Mouse (Mus musculus) heart, postnatal 14 days (tissue): ENCODE measurements around the gene Arhgap30. TPM values are rescaled to one million over a fixed set of nuclear protein-coding genes. Genes with fewer than 3 reads are reported as not detected.

ENCODE experiments used
- DNase-seq, 2 experiments: peaks; one replicate each; pipeline ENCODE4 v3.0.0; 2021 to 2022
- intact Hi-C: fragments of 180-260 bp; cut with DNase I; formaldehyde crosslinking; loops from one replicate; pipeline ENCODE4 v1.15.1; 2025
- total RNA-seq, 2 experiments: library from RNA; stranded (reverse); gene quantifications; 2 replicates each; pipeline ENCODE4 v1.2.3; 2021

Gene Arhgap30
- total RNA-seq, 2 experiments from 2014 or later = 2.3 to 4.5 TPM

DNA sequence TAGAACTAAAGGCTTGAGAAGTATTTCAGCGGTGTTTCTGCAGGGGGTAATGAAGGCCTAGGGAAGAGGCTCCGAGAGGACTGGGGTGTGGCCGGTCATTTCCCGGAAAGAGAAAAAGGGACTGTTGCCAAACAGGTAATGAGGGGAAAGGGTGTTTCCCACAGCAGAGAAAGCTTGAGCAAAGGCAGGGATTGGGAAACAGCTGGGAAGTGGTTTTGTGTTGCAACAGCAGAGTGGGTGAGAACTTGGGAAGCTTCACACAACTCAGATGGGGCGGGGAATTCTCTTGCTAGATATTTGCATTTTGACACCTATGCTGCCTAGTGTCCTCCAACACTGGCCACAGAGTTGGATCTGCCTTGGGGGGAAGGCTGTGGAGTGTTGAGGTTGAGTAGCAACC is 64.2 kb downstream of the Arhgap30 start:
- peak in 1 of 2 experiments; percentile 32 for DNase-seq
- intact Hi-C loops = loop anchor here (5.0 kb wide), 1 partner anchor 41 kb away; the partner anchor contains the start of gene Usf1

DNA sequence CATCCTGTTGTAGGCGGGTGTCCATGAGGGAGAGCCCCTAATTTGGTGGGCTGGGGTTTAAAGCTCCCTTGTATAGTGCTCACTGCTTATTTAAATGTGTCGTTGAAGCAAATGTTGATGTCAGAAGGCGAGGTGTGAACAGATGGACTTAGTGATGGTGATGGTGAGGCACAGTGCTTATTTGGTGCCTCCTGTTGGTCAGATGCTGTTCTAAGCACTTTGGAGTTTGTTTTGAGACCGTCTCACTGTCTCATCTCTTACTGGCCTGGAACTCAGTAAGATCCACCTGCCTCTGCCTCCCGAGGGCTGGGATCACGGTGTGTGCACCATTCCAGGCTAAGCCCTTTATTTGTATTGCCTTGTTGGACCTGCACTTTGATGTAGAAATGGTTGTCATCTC is 66.2 kb downstream of the Arhgap30 start:
- no peak for DNase-seq

GRCm38 (mm10) chr1:171457568-171457967 is 68.8 kb downstream of the Arhgap30 start:
- intact Hi-C loops = no loop called here
- no peak for DNase-seq

More for the DNA sequence above, 66.2 kb downstream of the Arhgap30 start:
- intact Hi-C loops = loop anchor here (2.0 to 5.0 kb wide), 2 partner anchors 18 to 43 kb away; partner anchors contain the start of genes F11r and Usf1

GRCm38 (mm10) chr1:171459791-171460190 is 71.0 kb downstream of the Arhgap30 start:
- intact Hi-C loops = no loop called here
- DNase-seq = no peak

Other genes with a start within 250 kb of the Arhgap30 start
- 1,000 to 10,000 TPM; 1,008 to 1,038 TPM for gene Sdhc, start 238.4 kb upstream of the Arhgap30 start, total RNA-seq
- gene Mpz, start 238.2 kb upstream of the Arhgap30 start, total RNA-seq = 10 to 100 TPM in 1 of 2 experiments, not detected in 1; 18.9 TPM
- gene Pcp4l1, start 192.7 kb upstream of the Arhgap30 start, total RNA-seq = 100 to 1,000 TPM; 180 to 188 TPM
- under 1 TPM in 1 of 2 experiments, not detected in 1; 0.14 TPM for gene Nr1i3, start 175.0 kb upstream of the Arhgap30 start, total RNA-seq
- gene Tomm40l, start 166.4 kb upstream of the Arhgap30 start, total RNA-seq = 10 to 100 TPM; 86.2 to 92.8 TPM
- 1 to 10 TPM; 1.6 to 4.0 TPM for gene Apoa2, start 163.9 kb upstream of the Arhgap30 start, total RNA-seq
- 10 to 100 TPM; 10.2 to 11.6 TPM for gene Fcer1g, start 154.6 kb upstream of the Arhgap30 start, total RNA-seq
- gene Adamts4, start 138.5 kb upstream of the Arhgap30 start, total RNA-seq = 1 to 10 TPM; 2.9 to 3.6 TPM
- gene Ndufs2, start 137.6 kb upstream of the Arhgap30 start, total RNA-seq = 1,000 to 10,000 TPM; 1,236 to 1,272 TPM
- gene B4galt3, start 118.6 kb upstream of the Arhgap30 start, total RNA-seq = 10 to 100 TPM; 19.5 to 25.7 TPM
- gene Ppox, start 107.8 kb upstream of the Arhgap30 start, total RNA-seq = 10 to 100 TPM; 16.4 to 21.3 TPM
- 10 to 100 TPM; 20.0 to 22.4 TPM for gene Usp21, start 101.0 kb upstream of the Arhgap30 start, total RNA-seq
- gene Ufc1, start 93.9 kb upstream of the Arhgap30 start, total RNA-seq = 10 to 100 TPM; 82.9 to 88.2 TPM
- 10 to 100 TPM; 24.4 to 25.9 TPM for gene Dedd, start 59.8 kb upstream of the Arhgap30 start, total RNA-seq
- gene Nit1, start 43.3 kb upstream of the Arhgap30 start, total RNA-seq = 10 to 100 TPM; 20.0 to 24.6 TPM
- gene Pfdn2, start 43.3 kb upstream of the Arhgap30 start, total RNA-seq = 10 to 100 TPM; 63.7 to 74.3 TPM
- gene Klhdc9, start 28.2 kb upstream of the Arhgap30 start, total RNA-seq = under 1 TPM in 1 of 2 experiments, not detected in 1; 0.17 TPM
- under 1 TPM; 0.14 to 0.15 TPM for gene Nectin4, start 18.9 kb upstream of the Arhgap30 start, total RNA-seq
- gene Usf1, start 22.4 kb downstream of the Arhgap30 start, total RNA-seq = 10 to 100 TPM; 42.3 to 46.1 TPM
- 1 to 10 TPM; 2.2 to 2.5 TPM for gene Tstd1, start 29.9 kb downstream of the Arhgap30 start, total RNA-seq
- gene F11r, start 48.6 kb downstream of the Arhgap30 start, total RNA-seq = 10 to 100 TPM; 46.3 to 48.9 TPM
- gene Alyref2, start 114.5 kb downstream of the Arhgap30 start, total RNA-seq = 1 to 10 TPM; 2.8 to 3.2 TPM
- not detected for gene Itln1, start 146.3 kb downstream of the Arhgap30 start, total RNA-seq
- under 1 TPM; 0.38 to 0.41 TPM for gene Cd244a, start 170.2 kb downstream of the Arhgap30 start, total RNA-seq
- under 1 TPM; 0.26 to 0.66 TPM for gene Ly9, start 218.5 kb downstream of the Arhgap30 start, total RNA-seq